Mouse (Mus musculus) B cell, adult 67 days (primary cell): ENCODE results near the gene Pmp22. TPM values are rescaled to one million over a fixed set of nuclear protein-coding genes. Genes with fewer than 3 reads are reported as not detected.

Source experiments
- total RNA-seq, 2 experiments: library from RNA; stranded (reverse); gene quantifications; 4 replicates each; pipeline ENCODE4 v1.2.4; 2023

Gene Pmp22
- total RNA-seq: under 1 TPM in 1 of 2 experiments, not detected in 1; 0.84 TPM

GRCm38 (mm10) chr11:63128784-63129183 is at the start of gene Pmp22:
Gene Pmp22 (plus strand): TSS chr11:63128982.

Other genes with a start within 250 kb of the Pmp22 start
- 10 to 100 TPM; 18.5 to 19.5 TPM for gene Tvp23b, start 249.5 kb upstream of the Pmp22 start, total RNA-seq
- gene Cdrt4, start 177.8 kb upstream of the Pmp22 start, total RNA-seq: not detected
- gene Tekt3, start 67.3 kb upstream of the Pmp22 start, total RNA-seq: not detected